Mouse (Mus musculus): ENCODE measurements around the gene Cdkl4. TPM values are rescaled to one million over a fixed set of nuclear protein-coding genes. Genes with fewer than 3 reads are reported as not detected.
"Not testable (repeated sequence)": the region's sequence is repeated elsewhere in the genome, so short reads cannot be mapped to it uniquely, and the experiment has no call there.

The Cdkl4 gene
- total and polyA plus RNA-seq, 3 experiments: 0.05 to 0.75 TPM; not detected in 1

DNA sequence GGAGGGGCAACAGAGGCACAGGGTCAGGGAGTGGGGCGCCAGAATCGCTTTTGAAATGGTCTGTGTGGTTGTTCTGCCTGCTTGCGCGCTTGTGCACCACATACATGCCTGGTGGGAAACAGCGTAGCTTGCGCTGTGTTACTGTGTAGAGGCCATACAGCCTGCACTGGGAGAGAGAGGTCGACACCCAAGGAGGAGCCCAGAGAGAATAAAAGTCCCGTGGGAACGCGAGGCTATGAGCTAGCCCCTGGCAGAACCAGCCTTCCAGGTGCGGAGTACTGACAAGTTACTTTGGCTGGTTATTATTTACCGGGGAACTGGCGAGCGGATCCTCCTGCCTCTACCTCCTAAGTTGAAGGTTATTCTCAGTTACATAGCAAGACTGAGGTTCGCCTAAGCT is 26.6 kb downstream of the Cdkl4 start:
- no peaks in the 10 kb centered on the region for H3K9me3 ChIP-seq (replicated peaks)
- ATAC-seq (ENCODE audit: extremely low read depth, insufficient number of reproducible peaks, low FRiP score, poor library complexity, severe bottlenecking) (no peak), DNase-seq (ENCODE audit: low spot score) (no peak)
- H3K4me1 ChIP-seq (ENCODE audit: insufficient read depth, low read depth, low read length): peaks cover 27% of the 10 kb centered on the region
- H3K27me3 ChIP-seq (ENCODE audit: insufficient read depth, low read length): peaks cover 6% of the 10 kb centered on the region; the same call in 1 of the 2 replicates
- H3K36me3 ChIP-seq (replicated peaks): peaks cover 3% of the 10 kb centered on the region
- no peak overlapping the region for H3K4me3 ChIP-seq (ENCODE audit: low read depth, low read length)
- TF ChIP-seq GATA1 (IDR thresholded peaks at IDR 0.05; ENCODE audit: borderline replicate concordance, low read length): no peak
- no peak for TF ChIP-seq TAL1 (conservative IDR thresholded peaks at IDR 0.05; ENCODE audit: low read depth, low read length)
- no peak for TF ChIP-seq POLR2AphosphoS5 (IDR thresholded peaks at IDR 0.05; ENCODE audit: insufficient replicate concordance, low read depth, low read length)

DNA sequence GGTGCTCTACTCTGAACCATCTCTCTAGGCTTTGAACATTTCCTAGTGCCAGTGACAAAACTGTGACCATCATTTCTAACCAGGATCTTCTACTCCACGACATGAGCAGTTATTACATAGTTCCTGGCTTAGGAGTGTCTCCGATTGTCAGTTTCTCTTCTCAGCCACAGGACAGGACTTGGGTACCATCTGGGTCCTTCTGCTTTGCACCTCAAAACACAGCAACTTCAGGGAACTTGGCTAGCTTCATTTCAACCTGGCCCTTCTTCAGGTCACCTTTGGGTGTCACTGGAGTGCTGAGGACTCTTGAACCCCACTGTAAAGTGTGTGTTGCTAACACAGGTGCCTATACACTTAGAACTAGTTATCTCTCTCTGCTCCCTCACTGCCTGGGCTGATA is 30.8 kb downstream of the Cdkl4 start:
- H3K4me3 ChIP-seq (ENCODE audit: low read depth, low read length): no peak overlapping the region
- peaks cover 14% of the 10 kb centered on the region; the same call in 1 of the 2 replicates for H3K27me3 ChIP-seq (ENCODE audit: insufficient read depth, low read length)
- DNase-seq (ENCODE audit: low spot score) (no peak), ATAC-seq (ENCODE audit: extremely low read depth, insufficient number of reproducible peaks, low FRiP score, poor library complexity, severe bottlenecking) (no peak)
- no peaks in the 10 kb centered on the region for H3K36me3 ChIP-seq (replicated peaks)
- no peak for TF ChIP-seq TAL1 (conservative IDR thresholded peaks at IDR 0.05; ENCODE audit: low read depth, low read length)
- no peak for TF ChIP-seq CTCF (IDR thresholded peaks at IDR 0.05; ENCODE audit: low read depth, low read length)
- no peak for TF ChIP-seq GATA2 (IDR thresholded peaks at IDR 0.05; ENCODE audit: borderline replicate concordance, low read depth, low read length)
- no peak for TF ChIP-seq POLR2AphosphoS5 (IDR thresholded peaks at IDR 0.05; ENCODE audit: insufficient replicate concordance, low read depth, low read length)
- TF ChIP-seq GATA1 (IDR thresholded peaks at IDR 0.05; ENCODE audit: borderline replicate concordance, low read length): no peak
- H3K4me1 ChIP-seq (ENCODE audit: insufficient read depth, low read depth, low read length): peaks cover 6% of the 10 kb centered on the region; the same call in 1 of the 2 replicates
- H3K9me3 ChIP-seq (replicated peaks): no peaks in the 10 kb centered on the region

DNA sequence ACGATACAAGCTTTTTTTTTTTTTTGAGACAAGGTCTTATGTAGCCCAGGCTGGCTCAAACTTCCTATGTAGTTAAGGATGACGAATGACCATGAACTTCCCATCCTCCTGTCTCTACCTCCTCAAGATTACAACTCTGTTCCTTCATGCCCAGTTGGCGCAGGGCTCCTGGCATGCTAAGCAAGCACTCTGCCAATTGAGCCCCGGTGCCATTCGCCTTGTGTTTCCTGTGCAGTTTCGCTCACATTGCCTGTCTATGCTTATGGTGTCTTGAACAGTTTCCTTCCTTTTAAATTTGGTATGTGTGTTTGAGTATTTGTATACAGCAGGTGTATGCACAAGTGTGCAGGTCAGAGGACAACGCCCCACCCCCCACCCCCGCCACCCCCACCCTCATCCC is 31.4 kb downstream of the Cdkl4 start:
- no peaks in the 10 kb centered on the region for H3K36me3 ChIP-seq (replicated peaks)
- peaks cover 14% of the 10 kb centered on the region; the same call in 1 of the 2 replicates for H3K27me3 ChIP-seq (ENCODE audit: insufficient read depth, low read length)
- DNase-seq (ENCODE audit: low spot score): no peak
- ATAC-seq (ENCODE audit: extremely low read depth, insufficient number of reproducible peaks, low FRiP score, poor library complexity, severe bottlenecking): no peak
- H3K4me1 ChIP-seq (ENCODE audit: insufficient read depth, low read depth, low read length): peaks cover 6% of the 10 kb centered on the region; the same call in 1 of the 2 replicates
- H3K9me3 ChIP-seq (replicated peaks): no peaks in the 10 kb centered on the region
- no peak overlapping the region for H3K4me3 ChIP-seq (ENCODE audit: low read depth, low read length)
- TF ChIP-seq GATA1 (IDR thresholded peaks at IDR 0.05; ENCODE audit: borderline replicate concordance, low read length) (no peak), TAL1 (conservative IDR thresholded peaks at IDR 0.05; ENCODE audit: low read depth, low read length) (no peak), CTCF (IDR thresholded peaks at IDR 0.05; ENCODE audit: low read depth, low read length) (no peak), GATA2 (IDR thresholded peaks at IDR 0.05; ENCODE audit: borderline replicate concordance, low read depth, low read length) (no peak), POLR2AphosphoS5 (IDR thresholded peaks at IDR 0.05; ENCODE audit: insufficient replicate concordance, low read depth, low read length) (no peak)

DNA sequence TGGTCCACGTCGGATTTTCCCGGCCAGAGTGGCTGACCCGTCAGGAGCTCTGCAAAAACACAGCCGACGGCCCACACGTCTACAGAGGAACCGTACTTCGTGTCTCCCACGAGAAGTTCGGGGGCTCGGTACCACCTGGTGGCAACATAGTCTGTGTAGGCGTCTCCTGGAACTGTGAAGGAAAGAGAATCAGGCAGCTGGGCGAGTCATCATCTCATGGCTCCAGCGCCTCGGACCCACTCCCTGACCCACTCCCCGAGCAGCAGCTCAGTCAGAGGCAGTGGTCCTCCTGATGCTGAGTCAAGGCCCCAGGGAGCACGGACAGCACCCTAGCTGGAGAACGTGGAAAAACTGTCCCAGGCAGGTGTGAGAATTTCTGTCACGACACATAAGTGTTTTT is 34.0 kb downstream of the Cdkl4 start:
- no peak for TF ChIP-seq POLR2AphosphoS5 (IDR thresholded peaks at IDR 0.05; ENCODE audit: insufficient replicate concordance, low read depth, low read length)
- no peak for TF ChIP-seq TAL1 (conservative IDR thresholded peaks at IDR 0.05; ENCODE audit: low read depth, low read length)
- TF ChIP-seq CTCF (IDR thresholded peaks at IDR 0.05; ENCODE audit: low read depth, low read length): no peak
- TF ChIP-seq GATA2 (IDR thresholded peaks at IDR 0.05; ENCODE audit: borderline replicate concordance, low read depth, low read length): no peak
- no peak for TF ChIP-seq GATA1 (IDR thresholded peaks at IDR 0.05; ENCODE audit: borderline replicate concordance, low read length)
- DNase-seq (ENCODE audit: low spot score) (no peak), ATAC-seq (ENCODE audit: extremely low read depth, insufficient number of reproducible peaks, low FRiP score, poor library complexity, severe bottlenecking) (no peak)
- Histone ChIP-seq H3K4me3 (ENCODE audit: low read depth, low read length) (no peak overlapping the region), H3K36me3 (replicated peaks) (no peaks in the 10 kb centered on the region), H3K9me3 (replicated peaks) (no peaks in the 10 kb centered on the region), H3K27me3 (ENCODE audit: insufficient read depth, low read length) (peaks cover 8% of the 10 kb centered on the region; the same call in 1 of the 2 replicates), H3K4me1 (ENCODE audit: insufficient read depth, low read depth, low read length) (peaks cover 6% of the 10 kb centered on the region; the same call in 1 of the 2 replicates)

DNA sequence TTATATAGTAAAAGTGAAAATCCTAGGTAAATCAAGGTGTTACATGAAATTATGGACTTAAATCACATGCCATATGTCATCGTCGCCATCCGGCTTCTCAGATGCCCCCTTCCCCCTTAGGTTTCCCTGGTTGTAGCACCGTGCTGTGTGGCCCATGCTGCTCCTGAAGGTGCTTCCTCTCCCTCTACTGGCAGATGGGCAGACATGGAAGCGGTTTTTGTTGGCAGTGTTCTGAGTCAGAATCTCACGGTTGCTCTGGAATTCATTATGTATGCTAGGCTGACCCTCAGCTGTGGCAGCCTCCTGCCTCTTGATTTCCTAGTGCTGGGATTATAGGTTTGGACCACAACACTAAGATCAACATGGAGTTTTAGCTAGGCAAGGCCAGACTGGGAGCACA is 40.5 kb downstream of the Cdkl4 start:
- H3K4me3 ChIP-seq (ENCODE audit: low read depth, low read length): no peak overlapping the region
- H3K36me3 ChIP-seq (replicated peaks): no peaks in the 10 kb centered on the region
- H3K9me3 ChIP-seq (replicated peaks): no peaks in the 10 kb centered on the region
- TF ChIP-seq TAL1 (conservative IDR thresholded peaks at IDR 0.05; ENCODE audit: low read depth, low read length): no peak
- no peak for TF ChIP-seq CTCF (IDR thresholded peaks at IDR 0.05; ENCODE audit: low read depth, low read length)
- TF ChIP-seq GATA1 (IDR thresholded peaks at IDR 0.05; ENCODE audit: borderline replicate concordance, low read length): no peak
- no peak for TF ChIP-seq POLR2AphosphoS5 (IDR thresholded peaks at IDR 0.05; ENCODE audit: insufficient replicate concordance, low read depth, low read length)
- no peak for TF ChIP-seq GATA2 (IDR thresholded peaks at IDR 0.05; ENCODE audit: borderline replicate concordance, low read depth, low read length)
- no peaks in the 10 kb centered on the region; the same call in 1 of the 2 replicates for H3K27me3 ChIP-seq (ENCODE audit: insufficient read depth, low read length)
- DNase-seq (ENCODE audit: low spot score) (no peak), ATAC-seq (ENCODE audit: extremely low read depth, insufficient number of reproducible peaks, low FRiP score, poor library complexity, severe bottlenecking) (no peak)
- peaks cover 4% of the 10 kb centered on the region; the same call in 1 of the 2 replicates for H3K4me1 ChIP-seq (ENCODE audit: insufficient read depth, low read depth, low read length)

DNA sequence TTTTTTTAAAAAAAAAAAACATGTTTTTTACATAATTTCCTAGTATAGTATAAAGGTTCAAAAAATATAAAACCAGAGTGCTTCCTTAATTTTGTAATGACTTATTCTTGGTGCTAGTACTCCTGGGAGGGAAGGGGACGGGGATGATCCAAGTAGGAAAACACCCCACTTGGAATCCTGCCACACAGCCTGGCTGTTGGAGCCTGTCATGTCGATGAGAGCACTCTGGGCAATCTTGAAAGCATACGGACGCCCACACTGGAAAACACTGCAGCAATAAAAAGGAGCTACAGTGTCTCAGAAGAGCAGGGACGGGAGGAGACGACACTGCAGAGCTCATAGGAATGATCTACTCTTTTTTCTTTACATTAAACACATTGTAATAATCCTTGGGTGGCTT is 42.0 kb downstream of the Cdkl4 start:
- Histone ChIP-seq H3K27me3 (ENCODE audit: insufficient read depth, low read length) (no peaks in the 10 kb centered on the region; the same call in 1 of the 2 replicates), H3K4me3 (ENCODE audit: low read depth, low read length) (no peak overlapping the region), H3K36me3 (replicated peaks) (no peaks in the 10 kb centered on the region), H3K4me1 (ENCODE audit: insufficient read depth, low read depth, low read length) (no peaks in the 10 kb centered on the region; the same call in 1 of the 2 replicates), H3K9me3 (replicated peaks) (no peaks in the 10 kb centered on the region)
- no peak for TF ChIP-seq GATA1 (IDR thresholded peaks at IDR 0.05; ENCODE audit: borderline replicate concordance, low read length)
- no peak for TF ChIP-seq POLR2AphosphoS5 (IDR thresholded peaks at IDR 0.05; ENCODE audit: insufficient replicate concordance, low read depth, low read length)
- no peak for TF ChIP-seq TAL1 (conservative IDR thresholded peaks at IDR 0.05; ENCODE audit: low read depth, low read length)
- TF ChIP-seq CTCF (IDR thresholded peaks at IDR 0.05; ENCODE audit: low read depth, low read length): no peak
- TF ChIP-seq GATA2 (IDR thresholded peaks at IDR 0.05; ENCODE audit: borderline replicate concordance, low read depth, low read length): no peak
- ATAC-seq (ENCODE audit: extremely low read depth, insufficient number of reproducible peaks, low FRiP score, poor library complexity, severe bottlenecking) (no peak), DNase-seq (ENCODE audit: low spot score) (no peak)

DNA sequence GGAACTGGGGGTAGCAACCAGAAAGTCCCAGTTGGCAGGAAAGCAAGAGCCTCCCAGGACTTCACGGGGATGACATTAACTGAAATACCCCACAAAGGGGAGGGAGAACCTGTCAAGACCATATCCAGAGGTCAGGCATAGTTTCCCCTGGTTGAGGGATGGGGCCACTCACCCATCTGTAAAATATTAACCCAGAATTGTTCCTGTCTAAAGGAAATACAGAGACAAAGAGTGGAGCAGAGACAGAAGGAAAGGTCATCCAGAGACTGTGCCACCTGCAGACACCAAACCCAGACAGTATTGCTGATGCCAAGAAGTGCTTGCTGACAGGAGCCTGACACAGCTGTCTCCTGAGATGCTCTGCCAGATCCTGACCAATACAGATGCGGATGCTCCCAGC is 46.3 kb downstream of the Cdkl4 start:
- H3K4me1 ChIP-seq (ENCODE audit: insufficient read depth, low read depth, low read length); H3K9me3 ChIP-seq (replicated peaks); H3K27me3 ChIP-seq (ENCODE audit: insufficient read depth, low read length); H3K36me3 ChIP-seq (replicated peaks); H3K4me3 ChIP-seq (ENCODE audit: low read depth, low read length); ATAC-seq (ENCODE audit: extremely low read depth, insufficient number of reproducible peaks, low FRiP score, poor library complexity, severe bottlenecking); DNase-seq (ENCODE audit: low spot score): not testable (repeated sequence)
